Mouse (Mus musculus): ENCODE results near the gene Oxsr1. TPM values are rescaled to one million over a fixed set of nuclear protein-coding genes. Genes with fewer than 3 reads are reported as not detected.

Oxsr1 gene
- polyA plus RNA-seq, 1 experiment = 16.3 TPM

DNA sequence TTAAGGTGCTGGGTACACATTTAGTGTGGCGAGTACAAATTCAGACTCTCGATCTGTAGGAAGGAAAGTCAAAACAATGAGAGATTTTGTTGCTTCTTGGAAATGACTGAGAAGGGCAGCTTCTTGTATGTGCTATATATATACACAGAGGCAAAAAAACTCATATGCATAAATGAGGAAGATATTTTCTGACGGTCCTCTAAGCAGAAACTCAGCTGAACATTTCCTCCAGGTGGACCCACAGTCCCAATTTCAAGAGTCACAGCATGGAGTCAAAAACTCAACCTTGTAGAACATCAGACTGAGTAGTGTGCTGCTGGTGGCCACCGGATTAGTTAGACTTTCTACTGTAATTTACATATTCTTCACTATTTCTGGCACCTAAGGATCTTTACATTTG is 59.2 kb downstream of the Oxsr1 start:
- Histone ChIP-seq H3K27ac (ENCODE audit: insufficient read depth, low read depth, low read length) (no peak overlapping the region), H3K36me3 (ENCODE audit: control insufficient read depth, insufficient read depth, low read length) (peaks cover 3% of the 10 kb centered on the region; the same call in 1 of the 2 replicates), H3K27me3 (replicated peaks; ENCODE audit: control insufficient read depth, insufficient read depth, low read length) (no peaks in the 10 kb centered on the region), H3K4me1 (ENCODE audit: control insufficient read depth, insufficient read depth, low read length) (no peaks in the 10 kb centered on the region), H3K4me3 (ENCODE audit: insufficient read depth, low read depth, low read length) (no peak overlapping the region)
- no peak for DNase-seq
- WGBS = 90% methylated on average over 4 of the region's 4 CpGs
- TF ChIP-seq CTCF (conservative IDR thresholded peaks at IDR 0.05; ENCODE audit: insufficient read depth, insufficient read length, low read depth, low read length) (no peak), POLR2A (IDR thresholded peaks at IDR 0.05; ENCODE audit: low read depth, low read length) (no peak)

DNA sequence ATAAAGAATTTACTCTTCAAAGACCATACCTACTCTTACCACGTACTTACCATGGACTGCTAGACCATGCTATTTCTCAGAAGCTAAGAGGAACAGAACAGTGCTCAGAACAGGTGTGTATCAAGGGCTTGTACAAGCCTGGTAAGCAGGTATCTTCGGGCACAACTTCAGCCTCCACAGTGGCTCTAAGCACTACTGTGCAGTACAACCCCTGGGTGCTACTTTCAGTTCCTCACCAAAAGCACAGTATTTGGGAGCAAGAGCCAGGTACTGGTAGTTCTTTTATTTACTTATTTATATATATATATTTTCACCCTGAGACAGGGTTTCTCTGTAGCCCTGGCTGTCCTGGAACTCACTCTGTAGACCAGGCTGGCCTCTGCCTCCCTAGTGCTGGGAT is 61.4 kb downstream of the Oxsr1 start:
- H3K27ac ChIP-seq (ENCODE audit: insufficient read depth, low read depth, low read length) = no peak overlapping the region
- 95% methylated on average over 2 of the region's 2 CpGs for WGBS
- DNase-seq = no peak

DNA sequence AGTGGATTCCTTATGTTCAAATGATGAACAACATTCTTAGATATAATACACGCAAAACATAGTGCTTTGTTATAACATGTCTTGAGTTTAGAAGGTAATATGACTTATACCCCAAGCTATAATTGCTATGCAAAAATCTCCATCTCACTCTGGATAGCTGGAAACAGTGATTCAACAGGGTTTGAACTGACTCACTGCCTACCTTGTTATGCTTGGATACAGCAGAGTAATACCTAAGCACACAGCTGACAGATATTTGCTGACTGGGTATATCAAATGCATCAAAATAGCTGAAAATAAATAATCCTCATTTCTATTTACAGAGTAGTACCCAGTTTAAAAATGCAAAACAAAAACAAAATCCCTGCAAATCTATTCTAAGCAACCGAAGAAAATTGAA is 63.4 kb downstream of the Oxsr1 start:
- H3K36me3 ChIP-seq (ENCODE audit: control insufficient read depth, insufficient read depth, low read length) = peaks cover 2% of the 10 kb centered on the region; the same call in 1 of the 2 replicates
- no peak for DNase-seq
- WGBS = 95% methylated on average over 2 of the region's 2 CpGs

More for the DNA sequence above, 61.4 kb downstream of the Oxsr1 start:
- Histone ChIP-seq H3K36me3 (ENCODE audit: control insufficient read depth, insufficient read depth, low read length) (peaks cover 1% of the 10 kb centered on the region; the same call in 1 of the 2 replicates), H3K4me1 (ENCODE audit: control insufficient read depth, insufficient read depth, low read length) (no peaks in the 10 kb centered on the region), H3K27me3 (replicated peaks; ENCODE audit: control insufficient read depth, insufficient read depth, low read length) (no peaks in the 10 kb centered on the region), H3K4me3 (ENCODE audit: insufficient read depth, low read depth, low read length) (no peak overlapping the region)
- no peak for TF ChIP-seq CTCF (conservative IDR thresholded peaks at IDR 0.05; ENCODE audit: insufficient read depth, insufficient read length, low read depth, low read length)
- no peak for TF ChIP-seq POLR2A (IDR thresholded peaks at IDR 0.05; ENCODE audit: low read depth, low read length)

DNA sequence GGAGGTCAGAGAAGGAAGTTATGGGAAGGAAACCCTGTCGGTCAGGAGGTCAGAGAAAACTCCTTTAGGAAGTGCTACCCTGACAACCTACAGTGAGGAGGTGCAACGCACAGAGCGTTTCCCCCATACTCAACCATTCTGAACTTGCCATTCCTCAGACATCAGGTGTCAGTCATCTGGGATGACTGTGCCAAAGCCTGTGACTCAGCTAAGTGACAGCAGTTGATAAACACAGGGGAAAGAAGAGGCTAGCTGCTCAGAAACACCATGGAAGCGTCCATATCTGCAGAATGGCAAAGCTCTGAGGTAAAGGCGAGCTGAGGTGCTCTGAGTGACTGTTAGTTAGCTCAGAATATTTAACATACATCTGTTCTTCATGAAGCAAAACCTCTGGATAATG is 64.1 kb downstream of the Oxsr1 start:
- no peak for DNase-seq
- TF ChIP-seq CTCF (conservative IDR thresholded peaks at IDR 0.05; ENCODE audit: insufficient read depth, insufficient read length, low read depth, low read length) (no peak), POLR2A (IDR thresholded peaks at IDR 0.05; ENCODE audit: low read depth, low read length) (no peak)
- Histone ChIP-seq H3K36me3 (ENCODE audit: control insufficient read depth, insufficient read depth, low read length) (peaks cover 2% of the 10 kb centered on the region; the same call in 1 of the 2 replicates), H3K27me3 (replicated peaks; ENCODE audit: control insufficient read depth, insufficient read depth, low read length) (no peaks in the 10 kb centered on the region), H3K27ac (ENCODE audit: insufficient read depth, low read depth, low read length) (no peak overlapping the region), H3K4me3 (ENCODE audit: insufficient read depth, low read depth, low read length) (no peak overlapping the region), H3K4me1 (ENCODE audit: control insufficient read depth, insufficient read depth, low read length) (no peaks in the 10 kb centered on the region)
- WGBS = 79% methylated on average over 5 of the region's 5 CpGs

More for the DNA sequence above, 63.4 kb downstream of the Oxsr1 start:
- Histone ChIP-seq H3K4me1 (ENCODE audit: control insufficient read depth, insufficient read depth, low read length) (no peaks in the 10 kb centered on the region), H3K27me3 (replicated peaks; ENCODE audit: control insufficient read depth, insufficient read depth, low read length) (no peaks in the 10 kb centered on the region), H3K27ac (ENCODE audit: insufficient read depth, low read depth, low read length) (no peak overlapping the region), H3K4me3 (ENCODE audit: insufficient read depth, low read depth, low read length) (no peak overlapping the region)
- TF ChIP-seq CTCF (conservative IDR thresholded peaks at IDR 0.05; ENCODE audit: insufficient read depth, insufficient read length, low read depth, low read length) (no peak), POLR2A (IDR thresholded peaks at IDR 0.05; ENCODE audit: low read depth, low read length) (no peak)

DNA sequence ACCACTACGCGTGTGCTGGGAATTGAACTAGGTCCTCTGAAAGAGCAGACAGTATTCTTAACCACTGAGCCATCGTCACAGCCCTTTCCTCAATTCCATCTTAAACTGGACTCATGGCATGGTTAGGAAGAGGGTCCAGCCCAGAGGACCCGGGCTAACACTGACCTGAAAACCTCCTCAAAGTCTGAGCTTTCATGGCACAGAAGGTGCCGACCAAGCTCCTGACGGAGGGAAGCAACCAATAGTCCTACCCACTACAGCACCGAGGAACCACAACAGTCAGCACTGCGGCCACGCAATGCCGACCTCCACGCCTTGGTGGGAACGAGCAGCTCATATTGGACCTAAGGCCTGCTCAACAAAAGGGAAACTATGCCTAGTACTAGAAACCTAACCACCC is 66.1 kb downstream of the Oxsr1 start:
- no peak overlapping the region for H3K4me3 ChIP-seq (ENCODE audit: insufficient read depth, low read depth, low read length)
- no peak for DNase-seq
- peaks cover 2% of the 10 kb centered on the region; the same call in 1 of the 2 replicates for H3K36me3 ChIP-seq (ENCODE audit: control insufficient read depth, insufficient read depth, low read length)
- 90% methylated on average over 12 of the region's 12 CpGs for WGBS
- no peaks in the 10 kb centered on the region for H3K27me3 ChIP-seq (replicated peaks; ENCODE audit: control insufficient read depth, insufficient read depth, low read length)
- TF ChIP-seq POLR2A (IDR thresholded peaks at IDR 0.05; ENCODE audit: low read depth, low read length) (no peak), CTCF (conservative IDR thresholded peaks at IDR 0.05; ENCODE audit: insufficient read depth, insufficient read length, low read depth, low read length) (no peak)
- H3K27ac ChIP-seq (ENCODE audit: insufficient read depth, low read depth, low read length) = no peak overlapping the region
- no peaks in the 10 kb centered on the region for H3K4me1 ChIP-seq (ENCODE audit: control insufficient read depth, insufficient read depth, low read length)

DNA sequence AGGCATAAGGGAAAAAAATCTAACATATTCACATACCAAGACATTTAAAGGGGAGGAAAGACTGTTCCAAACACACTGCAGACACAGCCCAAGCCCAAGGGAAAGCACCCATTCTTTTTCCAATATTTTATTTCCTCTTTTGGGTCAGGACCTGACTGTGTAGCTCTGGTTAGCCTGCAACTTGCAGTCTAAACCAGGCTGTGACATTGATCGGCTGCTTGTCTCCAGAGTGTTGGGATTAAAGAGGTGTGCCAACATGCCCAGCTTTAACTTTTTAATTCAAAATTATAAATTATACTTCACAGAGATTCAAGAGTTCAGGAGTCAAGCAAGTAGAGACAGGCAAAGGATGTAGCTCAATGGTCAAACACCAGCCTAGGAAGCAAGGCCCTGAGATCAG is 67.1 kb downstream of the Oxsr1 start:
- no peaks in the 10 kb centered on the region for H3K27me3 ChIP-seq (replicated peaks; ENCODE audit: control insufficient read depth, insufficient read depth, low read length)
- no peak overlapping the region for H3K4me3 ChIP-seq (ENCODE audit: insufficient read depth, low read depth, low read length)
- no peak overlapping the region for H3K27ac ChIP-seq (ENCODE audit: insufficient read depth, low read depth, low read length)
- TF ChIP-seq POLR2A (IDR thresholded peaks at IDR 0.05; ENCODE audit: low read depth, low read length) = no peak
- no peak for TF ChIP-seq CTCF (conservative IDR thresholded peaks at IDR 0.05; ENCODE audit: insufficient read depth, insufficient read length, low read depth, low read length)
- WGBS = 96% methylated on average over 1 of the region's 1 CpGs
- H3K4me1 ChIP-seq (ENCODE audit: control insufficient read depth, insufficient read depth, low read length) = no peaks in the 10 kb centered on the region
- H3K36me3 ChIP-seq (ENCODE audit: control insufficient read depth, insufficient read depth, low read length) = peaks cover 4% of the 10 kb centered on the region; the same call in 1 of the 2 replicates
- no peak for DNase-seq

DNA sequence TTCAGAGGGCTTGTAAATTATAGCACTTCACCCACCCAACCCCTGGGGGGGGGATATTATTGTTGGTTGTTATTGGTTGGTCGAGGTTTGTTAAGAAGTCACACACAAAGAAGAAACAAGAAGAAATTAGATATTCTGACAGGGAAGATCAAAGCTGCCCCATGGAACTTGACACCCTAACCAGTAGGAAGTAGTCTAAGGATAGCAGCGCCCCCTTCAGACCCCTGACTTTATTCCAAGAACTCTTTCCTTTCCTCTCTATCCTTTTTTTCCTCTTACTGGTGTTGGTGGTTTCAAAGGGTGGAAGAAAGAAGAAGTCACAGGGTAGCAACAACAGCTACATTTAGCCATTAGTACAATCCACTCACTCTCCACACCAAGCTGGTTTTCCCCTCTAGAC is 68.0 kb downstream of the Oxsr1 start:
- Histone ChIP-seq H3K27me3 (replicated peaks; ENCODE audit: control insufficient read depth, insufficient read depth, low read length) (no peaks in the 10 kb centered on the region), H3K36me3 (ENCODE audit: control insufficient read depth, insufficient read depth, low read length) (peaks cover 4% of the 10 kb centered on the region; the same call in 1 of the 2 replicates), H3K4me1 (ENCODE audit: control insufficient read depth, insufficient read depth, low read length) (peaks cover under 1% of the 10 kb centered on the region; the same call in 1 of the 2 replicates), H3K27ac (ENCODE audit: insufficient read depth, low read depth, low read length) (no peak overlapping the region), H3K4me3 (ENCODE audit: insufficient read depth, low read depth, low read length) (no peak overlapping the region)
- no peak for DNase-seq
- no peak for TF ChIP-seq CTCF (conservative IDR thresholded peaks at IDR 0.05; ENCODE audit: insufficient read depth, insufficient read length, low read depth, low read length)
- no peak for TF ChIP-seq POLR2A (IDR thresholded peaks at IDR 0.05; ENCODE audit: low read depth, low read length)
- 52% methylated on average over 2 of the region's 2 CpGs for WGBS
